Comparison of ENCODE assay signal across 16 mouse cellular contexts in the genomic region with DNA sequence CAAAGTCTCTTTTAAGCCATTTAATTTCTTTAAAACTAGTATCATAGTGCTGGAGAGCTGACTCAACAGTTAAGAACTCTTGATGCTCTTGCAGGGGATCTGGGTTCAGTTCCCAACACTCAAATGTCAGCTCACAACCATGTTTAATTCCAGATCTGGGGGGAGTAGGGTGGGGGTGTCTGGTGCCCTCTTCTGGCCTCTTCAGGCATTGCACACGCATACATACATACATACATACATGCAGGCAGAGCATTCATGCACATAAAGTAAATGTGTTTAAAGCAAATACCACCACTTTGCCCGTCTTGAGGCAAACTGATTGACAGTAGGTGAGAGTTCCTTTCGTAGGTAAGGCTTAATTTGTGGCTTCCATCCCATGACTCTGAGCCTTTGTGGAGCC. TPM values are rescaled to one million over a fixed set of nuclear protein-coding genes. Genes with fewer than 3 reads are reported as not detected.
DNase-seq lines count a peak whose midpoint lies in the region; TF ChIP-seq lines count a peak whose summit lies in the region.
"Had no signal": no experiment of that assay in that cellular context is flagged by ENCODE, and none has a peak within 500 bp of the region (broad histone marks: within the 10 kb centered on the region; RNA-seq: fewer than 3 reads in every experiment).

No protein-coding gene starts in this region.

- H3K36me3 ChIP-seq in heart, adult 2 months (ENCODE audit: control insufficient read depth, insufficient read depth, low read length) = no peaks in the 10 kb centered on the region
- H3K36me3 ChIP-seq in ES-Bruce4 (ENCODE audit: control insufficient read depth, insufficient read depth, low read length, poor library complexity, severe bottlenecking) = no peaks in the 10 kb centered on the region

- intact Hi-C loops in heart, adult 2 months (cut with DNase I) = no loop called here

- DNase-seq in heart, adult 2 months = no peak
- no peak for DNase-seq in heart, adult 9 months (ENCODE audit: low spot score in 2 of 2)
- DNase-seq in lung, adult 2 months = no peak
- no peak for DNase-seq in lung, postnatal 36 days
- no peak for DNase-seq in frontal cortex, postnatal 36 days (ENCODE audit: low spot score in 2 of 2)
- DNase-seq in heart, adult 8-10 months (ENCODE audit: low spot score) = no peak
- DNase-seq: adrenal gland, adult 8-10 months; cerebellum, adult 9-10 months; kidney, postnatal 4 days had no signal

- H3K4me1 ChIP-seq in heart, adult 2 months (ENCODE audit: control insufficient read depth, insufficient read depth, low read length) = no peaks in the 10 kb centered on the region
- no peaks in the 10 kb centered on the region for H3K4me1 ChIP-seq in lung, adult 2 months (ENCODE audit: control insufficient read depth, insufficient read depth, low read length)
- no peaks in the 10 kb centered on the region for H3K4me1 ChIP-seq in ES-Bruce4 (ENCODE audit: control insufficient read depth, insufficient read depth, low read length)
- H3K4me1 ChIP-seq in cortical plate, adult 2 months (ENCODE audit: control insufficient read depth, insufficient read depth, low read length) = peaks cover 5% of the 10 kb centered on the region
- H3K4me1 ChIP-seq: embryonic facial prominence, embryonic 13.5 days had no signal

- H3K27ac ChIP-seq in heart, adult 2 months = no peak overlapping the region
- no peak overlapping the region for H3K27ac ChIP-seq in ES-Bruce4 (ENCODE audit: insufficient read depth, low read length)
- H3K27ac ChIP-seq in cortical plate, adult 2 months (ENCODE audit: insufficient read depth, low read length) = no peak overlapping the region
- H3K27ac ChIP-seq: embryonic facial prominence, embryonic 13.5 days; heart, embryonic 10.5 days; hindbrain, embryonic 13.5 days; midbrain, embryonic 13.5 days; neural tube, embryonic 15.5 days had no signal

- H3K79me2 ChIP-seq in heart, adult 2 months (replicated peaks; ENCODE audit: control insufficient read depth, insufficient read depth, low read length) = no peaks in the 10 kb centered on the region

- no peak overlapping the region for H3K9ac ChIP-seq in heart, adult 2 months (ENCODE audit: low read depth, low read length)
- no peak overlapping the region for H3K9ac ChIP-seq in ES-Bruce4 (ENCODE audit: low read depth, poor library complexity, severe bottlenecking)
- H3K9ac ChIP-seq: embryonic facial prominence, embryonic 13.5 days; hindbrain, embryonic 13.5 days; midbrain, embryonic 13.5 days; neural tube, embryonic 15.5 days had no signal

- no peak for TF ChIP-seq POLR2A in heart, adult 2 months (IDR thresholded peaks at IDR 0.05; ENCODE audit: insufficient read depth, low read depth, low read length)
- TF ChIP-seq POLR2A in lung, adult 2 months (IDR thresholded peaks at IDR 0.05; ENCODE audit: borderline replicate concordance, extremely low read depth, low read depth, low read length) = no peak
- no peak for TF ChIP-seq POLR2A in ES-Bruce4 (IDR thresholded peaks at IDR 0.05; ENCODE audit: insufficient read depth, low read length)
- TF ChIP-seq POLR2A in cortical plate, adult 2 months (IDR thresholded peaks at IDR 0.05; ENCODE audit: extremely low read depth, insufficient read depth, low read length) = no peak

- 90% methylated on average over 3 of the region's 3 CpGs for WGBS in heart, adult 2 months
- 90% methylated on average over 3 of the region's 3 CpGs for WGBS in lung, adult 2 months

- no peaks in the 10 kb centered on the region for H3K9me3 ChIP-seq in ES-Bruce4 (replicated peaks; ENCODE audit: control insufficient read depth, insufficient read depth, low read length, poor library complexity, severe bottlenecking)
- H3K9me3 ChIP-seq: embryonic facial prominence, embryonic 13.5 days; heart, embryonic 10.5 days; midbrain, embryonic 13.5 days; neural tube, embryonic 15.5 days had no signal

- peak; percentile 57 for TF ChIP-seq CTCF in heart, adult 2 months (IDR thresholded peaks at IDR 0.05)
- TF ChIP-seq CTCF in lung, adult 2 months (IDR thresholded peaks at IDR 0.05; ENCODE audit: insufficient read depth, low read length) = peak; percentile 45
- peak; percentile 70 for TF ChIP-seq CTCF in ES-Bruce4 (IDR thresholded peaks at IDR 0.05; ENCODE audit: low read depth, low read length)
- TF ChIP-seq CTCF in cortical plate, adult 2 months (IDR thresholded peaks at IDR 0.05; ENCODE audit: extremely low read depth, insufficient read depth, low read length) = 0 out of 2 replicates have a peak, but pooled peaks have one; percentile 24

- H3K4me3 ChIP-seq in heart, adult 2 months = no peak overlapping the region
- H3K4me3 ChIP-seq in lung, adult 2 months (replicated peaks; ENCODE audit: extremely low read depth, low read depth, low read length) = no peak overlapping the region
- no peak overlapping the region for H3K4me3 ChIP-seq in ES-Bruce4 (ENCODE audit: low read depth, low read length)
- no peak overlapping the region for H3K4me3 ChIP-seq in cortical plate, adult 2 months (ENCODE audit: insufficient read depth, low read length)
- H3K4me3 ChIP-seq: embryonic facial prominence, embryonic 13.5 days; heart, embryonic 10.5 days; hindbrain, embryonic 13.5 days; midbrain, embryonic 13.5 days; neural tube, embryonic 15.5 days had no signal

- no peak for TF ChIP-seq EP300 in heart, adult 2 months (IDR thresholded peaks at IDR 0.05; ENCODE audit: insufficient read depth, low read depth, low read length)
- TF ChIP-seq EP300 in ES-Bruce4 (IDR thresholded peaks at IDR 0.05; ENCODE audit: insufficient read depth, low read depth, low read length) = no peak

- H3K27me3 ChIP-seq in heart, adult 2 months (ENCODE audit: control insufficient read depth, insufficient read depth, low read length) = no peaks in the 10 kb centered on the region
- no peaks in the 10 kb centered on the region for H3K27me3 ChIP-seq in ES-Bruce4 (ENCODE audit: control insufficient read depth, insufficient read depth, low read length, poor library complexity, severe bottlenecking)
- H3K27me3 ChIP-seq: embryonic facial prominence, embryonic 13.5 days; hindbrain, embryonic 13.5 days; midbrain, embryonic 13.5 days; neural tube, embryonic 15.5 days had no signal

RNA-seq across cellular contexts. Expression of a gene that starts 52.9 kb away (rescaled TPM):
- total RNA-seq in heart, adult 2 months (2021) = 1 to 10 TPM; 5.2 to 5.6 TPM
- 9.8 and 9.9 TPM in 2 replicates for polyA plus RNA-seq in heart, adult 2 months (2012; rRNA removed)
- 20.1 and 20.6 TPM in 2 replicates for polyA plus RNA-seq in lung, adult 2 months (2012; rRNA removed)
- polyA plus RNA-seq in ES-Bruce4 (2011; ENCODE audit: insufficient read depth, insufficient read length, low read depth, missing spikeins) = 24.0 and 25.0 TPM in 2 replicates
- polyA plus RNA-seq in cortical plate, adult 2 months (2012; rRNA removed) = 24.4 and 26.6 TPM in 2 replicates
- 1 to 10 TPM; 6.4 to 7.1 (median 6.8) TPM for total RNA-seq in heart, adult 8-10 months (2022)

RNA-seq across cellular contexts. Expression of a gene that starts 53.1 kb away (rescaled TPM):
- 1,000 to 10,000 TPM; 1,326 to 1,509 TPM for total RNA-seq in heart, adult 2 months (2021)
- 764 and 972 TPM in 2 replicates for polyA plus RNA-seq in heart, adult 2 months (2012; rRNA removed)
- polyA plus RNA-seq in lung, adult 2 months (2012; rRNA removed) = 79.5 and 101 TPM in 2 replicates
- 116 and 122 TPM in 2 replicates for polyA plus RNA-seq in ES-Bruce4 (2011; ENCODE audit: insufficient read depth, insufficient read length, low read depth, missing spikeins)
- 325 and 346 TPM in 2 replicates for polyA plus RNA-seq in cortical plate, adult 2 months (2012; rRNA removed)
- 1,000 to 10,000 TPM; 1,464 to 1,614 (median 1,563) TPM for total RNA-seq in heart, adult 8-10 months (2022)
